Mouse (Mus musculus) heart, embryonic 15.5 days (tissue): ENCODE data around the gene Klhl26. TPM values are rescaled to one million over a fixed set of nuclear protein-coding genes. Genes with fewer than 3 reads are reported as not detected.
A peak's percentile ranks its signal among the peaks of the same experiment; 100 is the strongest.
"Not testable (repeated sequence)": the region's sequence is repeated elsewhere in the genome, so short reads cannot be mapped to it uniquely, and the experiment has no call there.

Experiments
- ATAC-seq: fragments of 200-750 bp; cut with Nextera tagmentation; replicated peaks from 2 replicates; pipeline ENCODE4 v1.8.0; 2017; ENCODE audit warnings: low read depth, moderate TSS enrichment; ENCODE audit not compliant: insufficient number of reproducible peaks, insufficient read depth, low FRiP score
- H3K27ac ChIP-seq: fragments of 300-500 bp; sonication (generic); 2 replicates; pipeline ENCODE4 v1.5.1; 2015; ENCODE audit warnings: mild to moderate bottlenecking, inconsistent platforms
- H3K27me3 ChIP-seq: fragments of 300-500 bp; sonication (generic); 2 replicates; pipeline ENCODE4 v1.6.1; 2015; ENCODE audit warnings: inconsistent platforms
- H3K36me3 ChIP-seq: fragments of 300-500 bp; sonication (generic); 2 replicates; pipeline ENCODE4 v1.6.1; 2015; ENCODE audit warnings: mild to moderate bottlenecking, inconsistent platforms
- H3K4me1 ChIP-seq: fragments of 300-500 bp; sonication (generic); replicated peaks from 2 replicates; pipeline ENCODE4 v1.6.1; 2015; ENCODE audit warnings: inconsistent platforms
- H3K4me2 ChIP-seq: fragments of 300-500 bp; sonication (generic); 2 replicates; pipeline ENCODE4 v1.6.1; 2015; ENCODE audit warnings: inconsistent platforms, mild to moderate bottlenecking, moderate library complexity
- H3K4me3 ChIP-seq: fragments of 300-500 bp; sonication (generic); 2 replicates; pipeline ENCODE4 v1.5.1; 2015; ENCODE audit warnings: mild to moderate bottlenecking, inconsistent platforms
- H3K9ac ChIP-seq: fragments of 300-500 bp; sonication (generic); 2 replicates; pipeline ENCODE4 v1.6.1; 2015; ENCODE audit warnings: mild to moderate bottlenecking, inconsistent platforms
- H3K9me3 ChIP-seq: fragments of 300-500 bp; sonication (generic); replicated peaks from 2 replicates; pipeline ENCODE4 v1.6.1; 2016; ENCODE audit warnings: inconsistent platforms
- WGBS: fragments of 180-500 bp; shearing (Covaris S2); methylation state at CpG from one replicate; pipeline ENCODE4 v1.1.7; 2015; ENCODE audit warnings: mixed read lengths; 5-methylcytosine and 5-hydroxymethylcytosine counted together
- polyA plus RNA-seq: library from polyadenylated mRNA; unstranded; fragments of >200 nt; fragmentation: Nextera tagmentation; extraction: Ambion mirVana; gene quantifications from 2 replicates; pipeline ENCODE4 v1.2.1, GENCODE M21; 2015

The Klhl26 gene
- polyA plus RNA-seq: 8.7 and 12.7 TPM in 2 replicates

DNA sequence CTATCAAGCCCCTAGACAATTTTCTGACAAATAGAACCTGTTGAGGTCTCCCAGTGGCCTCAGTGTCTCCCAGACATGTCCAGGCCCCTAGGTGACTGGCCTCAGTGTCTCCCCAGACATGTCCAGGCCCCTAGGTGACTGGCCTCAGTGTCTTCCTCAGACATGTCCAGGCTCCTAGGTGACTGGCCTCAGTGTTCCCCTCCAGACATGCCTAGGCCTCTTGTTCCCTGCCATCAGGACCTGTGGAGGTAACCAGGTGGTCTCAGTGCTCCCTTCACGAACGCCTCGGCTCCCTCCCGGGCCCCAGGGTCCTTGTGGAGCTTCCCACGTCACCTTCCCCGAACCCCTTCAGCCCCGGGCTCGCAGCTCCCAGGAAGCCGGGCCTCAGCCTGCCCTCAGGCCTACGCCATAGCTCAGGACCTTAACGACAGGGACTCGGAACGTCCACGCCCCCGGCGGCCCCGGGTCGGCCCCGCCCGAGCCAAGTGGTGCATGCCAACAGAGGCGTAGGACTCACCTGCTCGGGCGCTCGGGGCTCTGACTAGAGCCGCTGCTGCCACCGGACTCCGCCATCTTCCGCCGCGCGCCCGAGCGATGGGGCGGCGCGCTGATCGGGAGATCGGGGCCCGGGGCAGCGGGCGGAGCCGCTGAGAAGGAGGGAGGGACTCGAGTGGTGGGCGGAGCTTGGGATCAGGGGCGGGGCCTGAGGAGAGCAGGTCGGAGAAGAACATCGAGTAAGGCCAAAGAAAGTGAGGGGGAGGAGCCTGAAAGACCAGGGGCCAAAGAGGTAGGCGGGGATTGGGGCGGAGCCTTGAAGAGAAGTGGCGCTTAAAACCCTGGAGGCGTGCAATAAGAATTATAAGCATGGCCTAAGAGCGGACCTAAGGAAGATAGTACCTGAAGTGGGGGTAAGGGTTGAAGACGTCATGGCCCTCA lies at the start of gene Klhl26:
Gene Klhl26 (minus strand): TSS at position 636 of the 936 bp plus-strand sequence.
- H3K4me1 ChIP-seq: peaks cover 22% of the 10 kb centered on the region
- peak within 1 kb of the TSS; percentile 88 for H3K4me3 ChIP-seq
- peak within 1 kb of the TSS; percentile 95 for H3K9ac ChIP-seq
- H3K4me2 ChIP-seq: peak within 1 kb of the TSS; percentile 89
- no peaks in the 10 kb centered on the region for H3K36me3 ChIP-seq
- peak; percentile 89 for ATAC-seq
- WGBS: under 1% methylated on average over 53 of the region's 53 CpGs
- H3K9me3 ChIP-seq: no peaks in the 10 kb centered on the region
- H3K27me3 ChIP-seq: peaks cover 21% of the 10 kb centered on the region
- peak within 1 kb of the TSS; percentile 60 for H3K27ac ChIP-seq

DNA sequence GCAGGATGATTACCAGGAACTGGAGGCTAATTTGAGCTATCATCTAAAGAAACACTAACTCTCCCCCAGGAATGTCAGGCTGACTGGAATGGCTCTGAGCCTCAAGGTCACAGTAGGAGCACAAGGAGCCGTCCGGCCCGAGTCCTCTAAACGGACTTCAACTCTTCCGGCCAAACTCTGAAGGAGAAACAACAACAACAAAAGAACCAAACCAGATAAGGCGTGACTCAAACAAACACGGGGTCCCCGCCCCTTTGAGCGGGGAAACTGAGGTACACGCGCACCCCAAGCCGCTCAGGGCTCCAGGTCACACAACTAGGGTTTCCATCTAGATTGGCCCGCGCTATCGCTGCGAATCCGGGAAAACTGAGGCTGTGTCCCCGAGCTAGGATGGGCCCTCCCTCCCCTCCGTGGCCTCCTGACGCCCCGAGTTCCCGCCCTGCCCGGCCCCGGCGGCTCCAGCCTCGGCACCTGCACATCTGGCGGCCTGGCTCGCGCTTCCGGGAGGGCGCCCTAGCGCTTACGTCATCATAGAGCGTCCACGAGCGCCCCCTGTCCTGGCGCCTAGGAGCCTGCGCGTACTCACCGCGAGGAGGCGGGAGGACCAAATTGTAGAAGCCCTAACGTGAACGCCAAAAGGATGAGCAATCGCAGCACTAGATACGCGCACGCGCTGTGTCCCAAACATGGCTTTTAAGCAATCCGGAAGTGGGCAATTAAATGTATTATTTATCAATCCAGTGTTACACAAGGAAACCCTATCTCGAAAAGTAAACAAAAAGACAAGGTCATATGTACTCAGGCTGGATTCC lies 46.0 kb upstream of the Klhl26 start:
- H3K9ac ChIP-seq: peak overlapping the region; percentile 75
- peak overlapping the region; percentile 64 for H3K4me2 ChIP-seq
- peak overlapping the region; percentile 76 for H3K4me3 ChIP-seq
- ATAC-seq: peak; percentile 82
- H3K27me3 ChIP-seq: no peaks in the 10 kb centered on the region
- H3K4me1 ChIP-seq: peaks cover 16% of the 10 kb centered on the region
- H3K27ac ChIP-seq: peak overlapping the region; percentile 85
- under 1% methylated on average over 51 of the region's 51 CpGs for WGBS
- H3K36me3 ChIP-seq: peaks cover 14% of the 10 kb centered on the region; the same call in 1 of the 2 replicates
- no peaks in the 10 kb centered on the region for H3K9me3 ChIP-seq

DNA sequence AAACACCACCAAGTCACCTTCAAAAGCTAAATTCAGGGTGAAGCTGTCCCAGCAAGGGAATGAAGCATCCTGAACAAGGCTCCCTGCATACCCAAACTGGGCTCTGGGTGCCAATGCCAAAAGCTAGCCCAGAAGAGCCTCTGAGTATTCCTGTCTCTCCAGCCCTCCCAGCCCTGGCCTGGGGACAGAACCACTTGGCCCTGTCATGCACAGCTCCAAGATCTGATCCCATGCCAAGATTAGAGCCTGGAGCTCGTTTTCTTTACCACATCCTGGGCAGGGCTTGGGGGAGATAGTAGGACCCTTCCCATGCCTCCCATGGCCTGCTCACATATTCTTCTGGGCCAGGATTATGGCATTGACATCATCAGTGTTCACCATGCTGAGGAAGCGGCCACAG lies 42.8 kb upstream of the Klhl26 start:
- Histone ChIP-seq H3K9me3 (no peaks in the 10 kb centered on the region), H3K4me3 (no peak overlapping the region), H3K4me2 (no peak overlapping the region), H3K27ac (no peak overlapping the region), H3K36me3 (peaks cover 23% of the 10 kb centered on the region), H3K9ac (no peak overlapping the region), H3K4me1 (peaks cover 13% of the 10 kb centered on the region), H3K27me3 (no peaks in the 10 kb centered on the region)
- no peak for ATAC-seq
- WGBS: 52% methylated on average over 2 of the region's 2 CpGs

DNA sequence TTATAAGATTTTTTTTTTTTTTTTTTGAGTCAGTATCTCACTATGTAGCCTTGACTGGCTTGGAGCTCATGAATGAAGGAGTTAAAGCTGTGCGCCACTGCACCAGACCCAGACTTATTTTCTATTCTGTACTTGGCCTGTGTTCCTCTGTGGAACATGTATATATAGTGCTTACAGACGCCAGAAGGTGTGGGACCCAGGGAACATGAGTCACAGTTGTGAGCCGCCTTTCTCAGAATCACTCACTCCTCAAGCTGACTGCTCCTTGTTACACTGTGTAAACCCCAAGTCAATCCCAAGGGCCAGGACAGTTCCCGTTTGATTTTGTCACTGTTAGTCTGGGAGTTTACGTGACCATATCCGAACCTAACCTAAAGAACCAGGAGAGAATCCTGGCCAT lies 42.3 kb upstream of the Klhl26 start:
- WGBS: 88% methylated on average over 6 of the region's 6 CpGs
- Histone ChIP-seq H3K36me3 (peaks cover 28% of the 10 kb centered on the region), H3K27ac (no peak overlapping the region), H3K4me1 (peaks cover 15% of the 10 kb centered on the region), H3K9me3 (no peaks in the 10 kb centered on the region), H3K4me3 (no peak overlapping the region), H3K9ac (no peak overlapping the region), H3K4me2 (no peak overlapping the region), H3K27me3 (no peaks in the 10 kb centered on the region)
- ATAC-seq: no peak

DNA sequence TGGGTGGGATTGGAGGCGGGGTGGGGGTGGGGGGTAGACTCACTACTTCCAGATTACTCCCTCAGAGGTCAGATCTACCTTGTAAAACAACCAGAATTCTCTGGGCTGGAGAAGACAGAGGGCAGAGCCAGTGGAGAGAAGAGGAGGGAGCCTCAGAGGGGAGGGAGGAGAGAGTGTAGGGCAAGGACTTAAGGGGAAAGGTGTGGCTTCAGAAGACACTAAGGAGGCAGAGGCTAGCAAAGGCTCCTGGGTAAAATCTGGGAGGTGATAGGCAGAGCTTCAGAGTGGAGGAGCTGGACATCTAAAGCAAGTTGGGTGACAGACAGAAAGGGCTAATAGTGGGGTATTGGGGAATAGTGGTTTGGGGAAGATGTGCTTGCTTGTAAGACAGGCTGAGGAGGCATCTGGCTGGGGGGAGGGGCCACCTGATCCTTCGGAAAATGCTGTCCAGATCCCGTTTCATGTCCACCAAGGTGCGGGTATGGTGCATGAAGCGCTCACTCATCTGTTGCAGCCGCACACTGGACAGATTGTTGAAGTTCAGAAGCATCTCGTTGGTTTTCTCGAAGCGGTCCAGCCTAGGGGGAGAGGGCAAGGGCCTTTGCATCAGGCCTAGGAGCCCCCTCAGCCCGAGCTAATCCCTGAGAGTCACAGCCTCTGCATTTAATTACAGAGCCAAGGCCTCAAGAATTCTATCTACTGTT lies 41.3 kb upstream of the Klhl26 start:
- H3K9ac ChIP-seq: no peak overlapping the region

DNA sequence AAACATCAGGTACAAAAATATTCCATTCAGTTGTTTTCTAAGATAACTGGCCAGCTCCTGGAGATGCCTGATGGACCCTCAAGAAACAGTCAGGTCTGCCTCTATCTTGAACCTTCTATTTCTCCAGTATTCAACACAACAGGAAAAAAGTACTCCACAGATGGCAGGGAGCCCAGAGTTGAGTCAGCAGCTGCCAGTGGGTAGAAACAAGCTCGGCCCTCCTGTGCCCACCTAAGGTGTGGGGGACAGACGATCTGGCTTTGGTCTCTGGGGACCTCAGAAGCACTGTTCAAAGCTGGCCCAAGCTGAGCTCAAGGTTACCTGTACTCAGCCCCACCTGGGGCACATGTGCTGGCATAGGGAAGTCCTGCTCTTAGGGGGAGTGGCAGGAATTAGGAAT lies 36.7 kb upstream of the Klhl26 start:
- Histone ChIP-seq H3K9ac (no peak overlapping the region), H3K4me3 (no peak overlapping the region), H3K27ac (no peak overlapping the region), H3K27me3 (no peaks in the 10 kb centered on the region), H3K4me2 (no peak overlapping the region), H3K36me3 (peaks cover 25% of the 10 kb centered on the region), H3K4me1 (peaks cover 36% of the 10 kb centered on the region), H3K9me3 (no peaks in the 10 kb centered on the region)
- ATAC-seq: no peak
- 34% methylated on average over 2 of the region's 2 CpGs for WGBS

More for the DNA sequence above, 41.3 kb upstream of the Klhl26 start:
- Histone ChIP-seq H3K4me2 (no peak overlapping the region), H3K27ac (no peak overlapping the region), H3K4me1 (peaks cover 18% of the 10 kb centered on the region), H3K9me3 (no peaks in the 10 kb centered on the region), H3K36me3 (peaks cover 30% of the 10 kb centered on the region), H3K4me3 (no peak overlapping the region), H3K27me3 (no peaks in the 10 kb centered on the region)
- ATAC-seq: no peak
- 74% methylated on average over 10 of the region's 10 CpGs for WGBS

DNA sequence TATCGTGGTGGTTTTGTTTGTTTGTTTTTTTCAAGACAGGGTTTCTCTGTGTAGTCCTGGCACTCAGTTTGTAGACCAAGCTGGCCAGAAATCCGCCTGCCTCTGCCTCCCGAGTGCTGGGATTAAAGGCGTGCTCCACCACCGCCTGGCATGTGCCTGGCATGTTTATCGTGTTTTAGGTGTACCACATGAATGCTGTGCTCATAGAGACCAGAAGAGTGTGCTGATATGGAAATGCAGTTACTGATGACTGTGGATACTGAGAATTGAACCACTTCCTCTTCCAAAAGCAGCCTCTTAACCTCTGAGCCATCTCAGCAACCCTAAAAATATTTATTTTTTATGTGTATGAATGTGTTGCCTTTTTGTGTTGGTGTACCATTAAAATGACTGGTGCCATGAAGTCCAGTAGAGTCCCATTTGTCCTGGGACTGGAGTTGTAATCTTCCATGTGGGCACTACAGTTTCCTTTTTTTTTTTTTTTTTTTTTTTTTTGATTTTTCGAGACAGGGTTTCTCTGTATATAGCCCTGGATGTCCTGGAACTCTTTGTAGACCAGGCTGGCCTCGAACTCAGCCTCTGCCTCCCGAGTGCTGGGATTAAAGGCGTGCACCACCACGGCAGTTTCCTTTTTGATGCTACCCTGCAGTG lies 35.6 kb upstream of the Klhl26 start:
- no peaks in the 10 kb centered on the region for H3K9me3 ChIP-seq
- peaks cover 37% of the 10 kb centered on the region for H3K4me1 ChIP-seq
- H3K4me3 ChIP-seq: no peak overlapping the region
- 88% methylated on average over 11 of the region's 11 CpGs for WGBS
- no peak overlapping the region for H3K9ac ChIP-seq
- H3K27ac ChIP-seq: 0 out of 2 replicates have a peak overlapping the region, but pooled peaks have one; percentile 6
- H3K4me2 ChIP-seq: no peak overlapping the region
- H3K27me3 ChIP-seq: no peaks in the 10 kb centered on the region
- no peak for ATAC-seq
- H3K36me3 ChIP-seq: peaks cover 29% of the 10 kb centered on the region

DNA sequence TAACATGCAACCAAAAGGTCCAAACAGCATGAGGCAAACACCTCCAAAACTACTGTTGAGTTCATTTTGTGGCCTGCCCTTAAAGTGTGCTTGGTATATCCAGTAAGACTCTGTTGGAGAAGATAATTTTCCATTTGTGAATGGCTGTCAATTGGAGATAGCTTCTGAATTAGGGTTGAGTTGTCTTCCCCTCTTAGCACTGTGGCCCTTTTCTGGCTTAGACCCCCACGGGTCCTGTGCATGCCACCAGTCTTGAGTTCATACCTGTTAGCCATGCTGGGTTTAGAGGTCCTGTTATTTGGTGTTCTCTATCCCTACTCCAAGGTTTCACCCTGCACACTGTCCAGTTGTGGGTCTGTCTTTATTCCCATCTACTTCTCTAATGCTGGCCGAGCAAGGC lies 35.0 kb upstream of the Klhl26 start:
- peaks cover 29% of the 10 kb centered on the region for H3K36me3 ChIP-seq
- no peaks in the 10 kb centered on the region for H3K27me3 ChIP-seq
- no peak for ATAC-seq
- no peaks in the 10 kb centered on the region for H3K9me3 ChIP-seq
- H3K27ac ChIP-seq: 0 out of 2 replicates have a peak overlapping the region, but pooled peaks have one; percentile 6
- WGBS: 90% methylated on average over 2 of the region's 2 CpGs
- peak overlapping the region; percentile 91; the same call in 1 of the 2 replicates for H3K4me2 ChIP-seq
- H3K4me3 ChIP-seq: no peak overlapping the region
- no peak overlapping the region for H3K9ac ChIP-seq
- H3K4me1 ChIP-seq: peaks cover 37% of the 10 kb centered on the region

DNA sequence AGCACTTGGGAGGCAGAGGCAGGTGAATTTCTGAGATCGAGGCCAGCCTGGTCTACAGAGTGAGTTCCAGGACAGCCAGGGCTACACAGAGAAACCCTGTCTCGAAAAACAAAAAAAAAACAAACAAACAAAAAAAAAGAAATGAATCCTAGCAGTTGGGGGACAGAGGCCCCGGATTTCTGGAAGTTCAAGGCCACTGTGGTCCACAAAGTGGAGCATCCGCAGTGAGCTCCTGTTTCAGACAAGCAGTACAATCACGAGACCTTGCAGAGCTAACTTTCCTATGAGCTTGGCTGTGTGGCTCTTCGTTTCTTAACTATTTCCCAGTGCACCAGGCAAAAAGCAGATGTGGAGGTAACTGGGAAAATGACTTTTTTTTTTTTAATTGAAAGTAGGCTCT lies 34.4 kb upstream of the Klhl26 start:
- Histone ChIP-seq H3K4me2 (peak overlapping the region; percentile 91), H3K4me1 (peaks cover 37% of the 10 kb centered on the region), H3K27ac (peak overlapping the region; percentile 98), H3K4me3 (peak overlapping the region; percentile 90), H3K36me3 (peaks cover 23% of the 10 kb centered on the region), H3K9ac (0 out of 2 replicates have a peak overlapping the region, but pooled peaks have one; percentile 97)
- ATAC-seq, H3K9me3 ChIP-seq, H3K27me3 ChIP-seq: not testable (repeated sequence)
- WGBS: 80% methylated on average over 6 of the region's 6 CpGs

DNA sequence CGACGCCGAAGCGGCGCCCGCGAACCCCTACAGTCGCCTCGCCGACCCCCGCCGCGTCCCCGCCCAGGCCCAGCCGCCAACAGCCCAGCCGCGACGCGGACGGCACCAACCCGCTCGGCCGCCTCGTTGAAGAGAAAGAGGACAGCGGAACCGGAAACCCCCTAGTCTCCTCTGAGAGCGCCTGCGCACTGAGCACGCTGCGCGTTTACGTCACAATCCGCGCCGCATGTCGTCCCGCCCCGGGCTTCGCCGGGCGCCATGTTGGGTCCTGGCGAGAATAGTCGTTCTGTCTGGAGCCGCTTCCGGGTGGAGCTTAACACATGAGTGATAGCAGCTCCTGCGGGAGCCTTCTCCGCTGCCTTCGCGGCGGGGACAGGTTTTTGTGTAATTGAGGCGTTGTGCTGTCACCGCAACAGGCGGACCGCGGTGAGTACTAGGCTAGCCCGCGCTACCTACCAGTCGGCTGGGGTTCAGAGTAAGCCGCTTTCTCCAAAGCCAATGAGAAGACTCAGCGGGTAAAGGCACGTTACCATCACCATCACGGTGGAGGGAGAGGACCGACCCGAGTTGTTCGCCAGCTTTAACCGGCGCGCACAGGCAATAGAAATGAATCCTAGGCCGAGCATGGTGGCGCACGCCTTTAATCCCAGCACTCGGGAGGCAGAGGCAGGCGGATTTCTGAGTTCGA lies 33.6 kb upstream of the Klhl26 start, which contains the start of gene Uba52:
Gene Uba52 (minus strand): TSS at position 574 of the 688 bp plus-strand sequence.
- H3K36me3 ChIP-seq: peaks cover 23% of the 10 kb centered on the region
- peak; percentile 85 for ATAC-seq
- 1% methylated on average over 74 of the region's 74 CpGs for WGBS

More for the DNA sequence above, 33.6 kb upstream of the Klhl26 start, which contains the start of gene Uba52:
- Histone ChIP-seq H3K4me2 (peak within 1 kb of the TSS; percentile 91), H3K4me3 (peak within 1 kb of the TSS; percentile 90), H3K4me1 (peaks cover 45% of the 10 kb centered on the region), H3K27me3 (no peaks in the 10 kb centered on the region), H3K27ac (peak within 1 kb of the TSS; percentile 98), H3K9me3 (no peaks in the 10 kb centered on the region), H3K9ac (peak within 1 kb of the TSS; percentile 97)
